Mouse (Mus musculus) cerebral cortex, adult 2 months (tissue): ENCODE data around the gene Grk1.

Experiments
- WGBS: fragments of 180-500 bp; shearing (Covaris S2); methylation state at CpG from one replicate; pipeline ENCODE4 v1.1.7; 2018; 5-methylcytosine and 5-hydroxymethylcytosine counted together

The Grk1 gene

DNA sequence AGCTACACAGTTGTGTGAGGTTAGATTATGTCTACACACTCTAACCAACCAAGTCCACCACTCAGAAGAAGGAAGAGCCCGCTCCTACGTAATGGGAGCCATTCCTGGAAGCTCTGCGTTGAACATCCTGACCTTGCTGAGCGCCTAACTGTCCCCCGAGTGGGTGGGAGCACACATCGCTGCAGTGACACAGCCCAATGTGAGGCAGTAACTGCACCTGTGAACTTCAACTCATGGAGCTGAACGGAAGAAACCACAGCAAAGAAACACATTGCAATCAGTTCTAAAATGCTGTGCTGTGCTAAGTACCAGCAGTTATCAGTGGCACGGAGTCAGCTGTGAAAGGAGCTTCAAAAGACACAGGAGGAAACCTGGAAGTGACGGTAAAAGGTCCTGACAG is 23.3 kb downstream of the Grk1 start:
- 86% methylated on average over 9 of the region's 9 CpGs for WGBS

DNA sequence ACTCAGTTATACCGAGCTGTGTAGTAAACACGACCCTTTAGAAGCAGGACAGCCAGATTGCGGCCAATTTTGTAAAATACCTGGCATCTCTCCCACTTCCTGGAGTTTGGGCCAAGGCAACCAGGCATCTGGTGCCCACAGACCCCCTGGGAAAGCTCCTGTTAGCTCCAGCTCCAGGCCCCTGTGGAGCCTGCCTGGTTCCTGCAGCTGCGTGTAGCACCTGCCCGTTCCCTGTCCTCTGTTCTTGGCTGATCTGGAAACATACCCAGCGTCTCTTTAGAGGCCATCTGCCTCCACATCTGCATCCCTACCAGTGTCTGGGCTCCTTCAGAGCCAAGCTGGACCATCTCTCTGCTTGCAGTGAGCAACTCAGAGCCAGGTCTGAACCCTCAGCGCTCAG is 25.5 kb downstream of the Grk1 start:
- 59% methylated on average over 7 of the region's 7 CpGs for WGBS

DNA sequence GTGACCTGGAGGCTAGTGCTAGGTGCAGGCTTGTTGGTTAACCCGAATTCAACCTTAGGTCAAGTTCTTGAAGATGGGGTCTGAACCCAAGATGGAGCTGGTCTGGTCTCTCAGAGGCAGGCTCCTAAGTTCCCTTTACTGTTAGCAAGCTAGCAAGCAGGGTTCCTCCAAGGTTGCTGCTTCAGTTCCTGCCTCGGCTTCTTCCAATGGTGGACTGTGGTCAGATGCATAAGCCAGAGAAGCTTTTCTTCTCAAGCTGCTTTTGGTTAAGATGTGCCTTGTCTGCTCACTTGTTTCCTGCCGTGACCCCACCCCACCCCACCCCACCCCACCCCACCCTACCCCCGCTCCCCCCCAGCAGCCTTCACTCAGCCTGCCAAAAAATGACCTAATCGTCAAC is 28.2 kb downstream of the Grk1 start:
- WGBS, result 73% methylated on average over 5 of the region's 5 CpGs

DNA sequence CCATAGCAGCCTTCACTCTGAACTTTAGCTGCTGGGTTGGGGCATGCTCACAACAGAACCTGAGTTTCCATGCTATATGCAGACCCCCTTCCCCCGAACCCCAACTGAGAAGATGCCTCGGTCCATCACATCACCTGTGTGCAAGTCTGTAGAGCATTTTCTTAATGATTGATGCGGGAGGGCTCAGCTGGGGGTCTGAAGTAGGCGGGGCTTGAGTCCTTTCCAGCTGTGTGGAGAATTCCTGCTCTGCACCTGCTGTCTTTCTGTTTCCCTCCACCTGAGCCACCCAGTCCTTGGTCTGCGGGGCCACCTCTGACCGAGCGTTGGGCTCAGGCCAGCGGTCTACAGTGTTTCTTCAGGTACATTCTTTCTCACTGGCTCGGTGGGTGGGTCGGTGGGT is 30.0 kb downstream of the Grk1 start, which contains the start of gene Tmem255b:
Tmem255b (plus strand) TSS at position 301 of the 400 bp plus-strand sequence.
- 30% methylated on average over 10 of the region's 10 CpGs for WGBS

DNA sequence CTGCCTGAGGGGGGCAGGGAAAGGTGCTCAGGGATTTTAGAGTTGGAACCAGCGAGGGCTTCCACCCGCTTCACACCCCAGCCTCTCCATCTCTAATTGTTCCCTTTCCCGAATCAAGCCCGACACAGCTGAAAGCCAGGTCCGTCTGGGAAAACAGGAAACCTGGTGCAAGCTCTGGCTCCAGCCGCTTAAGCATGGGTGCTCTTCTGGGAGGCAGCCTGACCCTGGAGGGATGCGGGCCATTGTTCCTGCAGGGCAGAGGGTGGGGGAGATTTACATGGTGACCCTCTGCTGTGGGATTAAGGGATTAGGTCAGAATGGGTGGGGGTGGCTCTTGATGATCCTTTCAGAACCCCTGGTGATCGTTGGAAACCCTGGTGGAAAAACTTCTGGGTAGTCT is 31.2 kb downstream of the Grk1 start:
- WGBS, result 13% methylated on average over 8 of the region's 8 CpGs

DNA sequence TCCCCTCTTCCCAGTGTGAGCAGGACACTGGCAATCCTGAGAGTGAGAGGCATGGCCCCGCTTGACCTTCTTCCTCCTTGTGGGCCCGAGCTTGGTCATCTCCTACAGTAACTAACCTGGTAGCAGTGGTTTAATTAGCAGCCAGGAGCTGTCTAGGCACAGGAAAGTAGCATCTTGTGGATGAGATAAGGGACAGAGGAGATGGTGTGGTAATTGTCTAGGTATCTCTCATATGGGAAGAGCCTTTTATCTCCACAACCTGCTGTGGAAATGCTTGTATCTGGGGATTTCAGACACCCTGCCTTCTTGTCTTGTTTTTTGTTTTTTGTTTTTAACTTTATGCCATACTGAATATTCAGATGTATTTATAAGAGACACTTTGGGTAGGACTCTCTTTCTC is 32.6 kb downstream of the Grk1 start:
- 86% methylated on average over 2 of the region's 2 CpGs for WGBS

DNA sequence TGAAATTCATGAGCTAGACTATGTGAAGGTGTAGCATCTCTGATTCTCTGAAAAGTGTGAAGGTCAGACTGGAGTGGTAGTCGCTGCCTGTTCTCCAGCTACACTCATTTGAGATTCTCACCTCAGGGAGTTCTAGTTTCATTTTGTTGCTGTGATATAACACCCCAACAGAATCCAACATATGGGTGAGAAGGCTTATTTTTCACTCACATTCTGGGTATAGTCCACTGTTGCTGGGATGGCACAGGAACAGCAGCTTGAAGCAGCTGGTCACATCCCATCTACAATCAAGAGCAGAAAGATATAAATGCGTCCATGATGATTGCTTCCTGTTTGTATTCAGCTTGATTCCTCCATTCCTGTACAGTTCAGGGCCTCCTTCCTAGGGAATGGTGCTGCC is 37.3 kb downstream of the Grk1 start:
- WGBS, result 63% methylated on average over 2 of the region's 2 CpGs

DNA sequence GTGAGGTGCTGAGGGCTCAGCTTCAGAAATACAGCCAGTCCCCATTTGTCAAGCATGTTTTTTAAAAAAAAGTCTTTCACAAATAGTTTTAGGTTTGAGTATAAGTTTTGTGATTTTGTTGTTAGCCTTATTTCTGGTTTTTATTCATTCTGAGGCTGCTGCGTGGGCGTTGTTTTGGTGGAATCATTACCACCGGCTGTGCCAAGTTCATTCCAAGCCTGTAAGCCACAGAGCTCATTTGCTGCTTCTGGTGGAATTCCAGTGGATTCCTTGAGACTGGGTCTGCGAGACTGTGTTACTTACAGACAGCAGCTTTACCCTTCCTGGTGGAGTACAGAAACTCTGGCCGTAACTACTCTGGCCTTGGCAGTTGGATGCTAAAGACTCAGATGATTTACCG is 41.6 kb downstream of the Grk1 start:
- 58% methylated on average over 6 of the region's 6 CpGs for WGBS

DNA sequence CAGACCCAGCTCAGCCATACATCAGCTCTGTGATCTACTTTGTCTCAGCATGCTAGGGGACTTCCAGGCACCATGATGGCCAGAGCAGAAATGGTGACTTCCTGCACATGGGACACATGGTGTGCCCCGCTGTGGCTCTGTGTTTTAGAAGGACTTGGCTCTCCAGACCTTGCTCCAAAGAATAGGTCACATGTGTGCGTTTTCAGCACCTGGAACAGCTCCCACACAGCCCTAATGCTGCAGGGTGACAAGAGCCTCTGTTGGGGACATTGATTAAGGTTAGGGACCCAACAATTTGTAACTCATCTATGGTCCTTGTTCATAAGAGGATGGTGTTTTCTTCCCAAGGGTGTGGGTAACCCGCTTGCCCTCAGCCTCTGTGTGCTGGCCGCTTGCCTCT is 43.3 kb downstream of the Grk1 start:
- WGBS, result 79% methylated on average over 4 of the region's 4 CpGs

DNA sequence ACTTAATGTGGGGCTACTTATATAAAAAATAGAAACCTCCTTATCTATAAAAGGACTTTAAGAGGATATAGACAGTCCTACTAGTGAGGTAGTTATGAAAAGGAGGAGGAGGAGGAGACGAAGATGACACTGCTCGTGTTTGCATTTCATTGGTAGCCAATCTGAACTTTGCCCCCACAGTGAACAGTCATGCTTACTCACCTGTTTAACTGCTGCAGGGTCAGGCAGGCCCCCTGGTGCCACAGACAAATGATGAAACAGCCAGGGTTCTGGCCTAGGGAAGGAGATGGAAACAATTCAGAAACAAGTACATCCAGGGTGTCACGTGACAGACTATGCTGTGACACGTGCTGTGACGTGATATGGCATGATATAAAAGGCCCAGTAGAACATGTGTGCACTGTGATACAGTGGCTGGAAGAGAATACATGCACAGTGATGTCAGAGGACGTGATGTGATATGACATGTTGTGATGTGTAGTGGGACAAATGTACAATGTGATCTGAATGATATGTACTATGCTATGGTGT is 46.9 kb downstream of the Grk1 start:
- 78% methylated on average over 6 of the region's 6 CpGs for whole genome bisulfite sequencing

DNA sequence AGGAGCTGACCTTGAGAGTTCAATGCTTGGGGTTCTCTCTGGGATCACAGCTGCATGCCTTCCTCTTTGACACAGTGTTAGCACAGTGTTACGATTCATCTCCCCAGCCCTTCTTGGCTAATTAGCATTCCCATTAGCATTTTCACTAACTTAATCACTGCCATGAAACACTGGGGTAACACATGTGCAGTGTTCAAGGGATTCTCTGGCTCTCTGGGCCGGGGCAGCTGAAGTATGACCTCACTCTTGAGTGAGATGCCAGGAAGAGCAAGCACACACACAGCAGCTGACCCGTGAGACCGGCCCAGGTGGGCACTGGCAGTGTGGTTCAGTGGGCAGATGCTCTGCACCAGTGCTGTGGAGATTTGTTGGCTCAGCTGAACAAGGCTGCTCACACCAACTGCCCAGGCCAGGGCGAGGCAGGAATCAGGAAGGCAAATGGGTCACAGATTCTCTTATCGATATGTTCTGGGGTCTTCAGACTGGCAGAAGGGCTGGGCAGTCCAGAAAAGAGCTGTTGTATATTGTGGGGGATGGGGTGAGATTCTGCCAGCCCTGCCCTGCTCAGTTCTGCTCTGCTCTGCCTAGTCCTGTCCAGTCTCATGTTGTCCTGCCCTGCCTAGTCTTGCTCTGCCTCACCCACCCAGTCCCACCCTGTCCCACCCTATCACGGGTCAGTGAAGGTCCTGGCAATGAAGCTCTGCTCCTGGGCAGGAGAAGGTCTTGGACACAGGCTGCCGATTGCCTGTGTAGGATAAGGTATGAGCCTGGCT is 49.6 kb downstream of the Grk1 start:
- WGBS, result 53% methylated on average over 8 of the region's 8 CpGs

DNA sequence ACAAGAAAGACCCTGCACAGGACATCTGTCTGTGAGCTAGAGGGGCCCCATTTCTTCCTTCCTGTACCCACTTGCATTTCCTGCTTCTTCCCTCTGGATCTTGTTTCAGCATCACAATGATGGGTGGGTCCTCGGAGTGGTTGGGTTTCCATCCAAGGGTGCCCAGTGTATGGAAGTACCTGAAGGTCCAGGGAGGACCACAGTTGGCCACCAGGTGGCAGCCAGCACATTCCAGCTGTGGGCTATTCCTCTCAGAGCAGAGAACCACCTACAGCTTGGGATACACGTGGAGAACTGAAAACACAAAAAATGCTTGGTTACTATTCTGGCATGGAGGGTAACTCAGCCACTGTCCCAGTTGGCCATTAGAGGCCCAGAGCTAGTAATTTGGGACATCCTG is 50.4 kb downstream of the Grk1 start:
- 29% methylated on average over 2 of the region's 2 CpGs for WGBS

DNA sequence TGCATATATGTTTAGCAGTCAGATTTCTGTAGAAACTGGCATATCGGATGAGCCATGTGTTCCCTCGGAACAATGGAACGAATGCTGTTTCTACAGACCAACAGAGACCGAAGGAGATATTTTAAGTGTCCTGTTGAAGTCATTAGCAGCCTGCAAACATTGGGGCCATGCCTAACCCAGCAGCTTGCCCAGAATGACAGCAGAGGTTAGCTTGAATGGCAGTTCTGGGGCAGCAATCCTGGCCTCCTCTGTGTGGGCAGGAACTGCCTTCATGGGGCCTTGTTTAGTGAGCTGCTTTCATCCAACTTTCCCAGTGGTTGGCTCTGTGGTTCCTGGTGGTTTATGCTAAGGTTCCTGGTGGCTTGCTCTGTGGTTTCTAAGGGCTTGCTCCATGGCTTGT is 54.5 kb downstream of the Grk1 start:
- 79% methylated on average over 4 of the region's 4 CpGs for WGBS

DNA sequence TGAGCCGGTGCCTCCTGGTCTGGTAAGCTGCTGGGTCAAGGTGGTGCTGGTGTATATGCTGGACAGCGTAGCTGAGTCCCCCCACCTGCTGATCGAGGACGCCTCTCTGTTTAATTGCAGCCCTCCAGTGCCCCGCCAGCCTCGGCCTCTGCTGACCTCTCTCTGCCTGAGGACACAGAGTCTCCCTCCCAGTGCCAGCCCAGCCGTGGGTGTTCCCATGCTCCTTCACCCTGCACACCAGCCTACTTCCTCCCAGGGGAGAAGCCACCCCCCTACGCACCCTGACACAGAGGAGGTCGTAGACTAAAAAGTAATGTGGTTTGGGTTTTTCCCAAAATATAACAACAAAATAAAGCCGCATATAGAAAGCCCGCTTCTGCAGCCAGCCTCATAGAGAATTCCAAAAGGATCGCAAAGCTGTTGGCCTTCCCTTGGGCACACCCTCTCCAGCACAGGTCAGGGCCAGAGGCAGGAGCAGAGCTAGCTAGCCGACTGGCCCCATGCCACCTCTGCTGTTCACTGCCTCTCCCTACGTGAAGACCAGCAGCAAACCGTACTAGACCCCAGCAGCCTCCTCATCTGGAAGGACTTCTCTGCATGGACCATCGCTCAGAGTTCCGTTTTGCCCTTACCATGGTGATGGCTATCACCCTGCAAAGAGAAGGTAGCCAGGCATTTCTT is 56.3 kb downstream of the Grk1 start:
- 82% methylated on average over 17 of the region's 17 CpGs for WGBS

DNA sequence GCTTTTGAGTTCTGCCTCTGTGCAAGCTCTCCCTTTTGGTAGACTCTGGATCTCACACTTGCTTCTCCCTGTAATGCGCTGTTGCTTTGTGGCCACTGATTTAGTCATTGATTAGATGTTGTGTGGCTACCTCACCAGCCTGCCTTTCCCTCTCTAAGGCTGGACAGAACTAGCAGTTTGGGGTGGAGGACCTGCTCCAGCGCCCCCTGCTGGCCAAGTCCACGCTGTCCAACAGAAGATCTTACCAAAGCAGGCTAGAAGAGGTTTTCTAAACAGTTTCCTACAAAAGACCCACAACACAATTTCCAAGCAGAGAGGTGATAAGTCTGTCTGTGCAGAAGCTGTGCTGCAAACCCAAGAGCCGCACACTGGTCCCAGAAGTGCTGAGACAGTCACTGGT is 57.0 kb downstream of the Grk1 start:
- 43% methylated on average over 4 of the region's 4 CpGs for WGBS

DNA sequence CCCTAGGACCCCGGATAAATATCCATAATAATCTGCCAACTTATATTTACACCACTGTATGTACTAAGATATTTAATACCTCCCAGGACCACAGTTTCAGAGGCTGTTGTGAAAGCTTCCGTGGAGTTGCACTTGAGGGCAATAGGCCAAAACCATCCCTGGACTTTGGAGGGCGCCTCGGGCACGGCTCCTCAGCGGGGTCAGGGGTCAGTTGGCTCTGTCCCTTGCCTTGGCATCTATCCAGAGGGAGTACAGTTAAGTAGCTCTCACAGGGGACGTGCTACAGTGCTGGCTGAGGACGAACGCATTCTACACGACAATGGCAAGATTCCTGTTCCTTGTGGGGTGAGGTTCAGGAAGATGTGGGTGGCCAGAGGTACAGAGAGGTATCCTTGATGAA is 57.5 kb downstream of the Grk1 start:
- WGBS, result 71% methylated on average over 10 of the region's 10 CpGs

DNA sequence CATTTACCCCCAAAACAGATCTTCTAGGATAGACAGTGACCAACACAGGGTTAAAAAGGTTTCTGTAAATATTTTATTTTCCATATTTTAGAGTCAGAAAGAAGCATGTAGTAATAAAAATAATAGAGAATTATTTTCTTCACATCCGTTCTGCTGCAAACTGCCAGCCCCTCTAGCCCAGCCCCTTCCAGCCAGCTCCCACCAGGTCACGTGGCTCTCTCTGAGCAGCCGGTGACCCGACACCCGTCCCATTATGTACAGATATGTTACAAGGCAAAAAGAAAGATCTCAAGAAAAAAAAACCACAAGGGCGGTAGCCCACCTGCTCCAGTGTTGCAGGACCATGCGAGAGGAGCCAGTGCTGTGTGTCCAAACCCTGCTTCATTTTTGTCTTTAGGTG is 60.4 kb downstream of the Grk1 start:
- 74% methylated on average over 7 of the region's 7 CpGs for WGBS

DNA sequence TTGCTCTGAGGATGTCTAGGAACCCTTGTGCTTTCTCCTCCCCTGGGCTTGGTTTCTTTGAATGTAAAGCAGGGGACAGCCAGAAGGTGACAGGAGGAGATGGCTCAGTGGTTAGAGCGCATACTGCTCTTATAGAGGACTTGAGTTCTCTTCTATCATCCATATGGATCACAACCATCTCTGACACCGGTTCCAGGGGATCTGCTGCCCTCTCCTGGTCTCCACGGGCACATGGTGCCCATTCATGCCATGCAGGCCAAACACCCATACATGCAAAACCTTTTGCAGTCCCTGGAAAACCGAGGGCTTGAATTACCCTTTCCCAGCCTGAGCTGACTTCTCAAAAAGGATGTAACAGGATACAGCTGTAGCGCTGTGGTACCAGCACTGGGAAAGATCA is 62.1 kb downstream of the Grk1 start:
- WGBS, result 57% methylated on average over 5 of the region's 5 CpGs

DNA sequence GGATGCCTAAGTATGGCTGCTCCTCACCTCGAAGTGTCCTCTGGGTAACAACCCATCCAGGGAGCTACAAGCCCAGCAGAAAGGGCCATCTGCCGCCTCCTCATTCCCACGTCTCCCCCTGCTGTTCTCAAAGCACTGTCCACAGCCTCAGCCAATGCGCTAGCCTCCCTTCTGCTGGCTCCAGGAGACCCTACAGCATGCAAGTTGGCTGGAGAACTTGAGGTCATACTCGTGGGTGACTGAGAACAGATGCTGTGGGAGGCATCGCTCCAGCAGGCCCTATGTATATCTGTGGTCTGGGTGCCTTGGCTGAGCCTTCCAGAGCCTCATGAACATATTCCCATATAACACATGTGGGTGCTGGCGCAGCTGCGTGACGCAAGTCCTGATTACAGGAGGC is 63.9 kb downstream of the Grk1 start:
- 59% methylated on average over 9 of the region's 9 CpGs for WGBS

DNA sequence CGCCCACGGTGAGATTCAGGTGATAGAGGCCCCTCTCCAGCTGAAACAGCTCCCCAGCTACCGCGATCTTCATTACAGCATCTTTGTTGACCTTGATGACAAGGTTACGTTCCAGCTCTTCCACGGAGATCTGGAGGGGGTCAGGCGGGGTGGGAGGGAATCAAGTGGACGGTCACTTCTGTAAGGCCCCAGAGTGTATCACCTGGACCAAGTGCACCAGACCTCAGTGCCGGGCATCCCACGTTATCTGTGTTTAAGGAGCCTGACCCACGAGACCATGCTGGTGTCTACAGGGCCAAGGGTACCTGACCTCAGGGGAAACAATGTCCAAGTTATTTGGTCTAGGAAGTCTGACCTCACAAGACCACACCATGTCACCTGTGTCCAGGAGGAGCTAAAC is 66.6 kb downstream of the Grk1 start:
- WGBS, result 93% methylated on average over 11 of the region's 11 CpGs
